Mouse (Mus musculus) ES-E14 (cell line): Measurements from ENCODE around the gene Hmgcs2.

Source experiments
- HCFC1 ChIP-seq: IDR thresholded peaks from 2 replicates; pipeline ENCODE4 v1.6.1; 2012; ENCODE audit warnings: low read length, inconsistent platforms, borderline replicate concordance; ENCODE audit not compliant: insufficient read depth
- MAFK ChIP-seq: IDR thresholded peaks from 2 replicates; pipeline ENCODE4 v1.6.1; 2014; ENCODE audit warnings: mild to moderate bottlenecking, low read depth, low read length, inconsistent platforms; ENCODE audit not compliant: insufficient read depth
- ZC3H11A ChIP-seq: IDR thresholded peaks from 2 replicates; pipeline ENCODE4 v1.6.1; 2012; ENCODE audit warnings: low read depth, mild to moderate bottlenecking, inconsistent platforms, low read length, borderline replicate concordance
- ZNF384 ChIP-seq: IDR thresholded peaks from 2 replicates; pipeline ENCODE4 v1.6.1; 2012; ENCODE audit warnings: low read depth, low read length, inconsistent platforms

DNA sequence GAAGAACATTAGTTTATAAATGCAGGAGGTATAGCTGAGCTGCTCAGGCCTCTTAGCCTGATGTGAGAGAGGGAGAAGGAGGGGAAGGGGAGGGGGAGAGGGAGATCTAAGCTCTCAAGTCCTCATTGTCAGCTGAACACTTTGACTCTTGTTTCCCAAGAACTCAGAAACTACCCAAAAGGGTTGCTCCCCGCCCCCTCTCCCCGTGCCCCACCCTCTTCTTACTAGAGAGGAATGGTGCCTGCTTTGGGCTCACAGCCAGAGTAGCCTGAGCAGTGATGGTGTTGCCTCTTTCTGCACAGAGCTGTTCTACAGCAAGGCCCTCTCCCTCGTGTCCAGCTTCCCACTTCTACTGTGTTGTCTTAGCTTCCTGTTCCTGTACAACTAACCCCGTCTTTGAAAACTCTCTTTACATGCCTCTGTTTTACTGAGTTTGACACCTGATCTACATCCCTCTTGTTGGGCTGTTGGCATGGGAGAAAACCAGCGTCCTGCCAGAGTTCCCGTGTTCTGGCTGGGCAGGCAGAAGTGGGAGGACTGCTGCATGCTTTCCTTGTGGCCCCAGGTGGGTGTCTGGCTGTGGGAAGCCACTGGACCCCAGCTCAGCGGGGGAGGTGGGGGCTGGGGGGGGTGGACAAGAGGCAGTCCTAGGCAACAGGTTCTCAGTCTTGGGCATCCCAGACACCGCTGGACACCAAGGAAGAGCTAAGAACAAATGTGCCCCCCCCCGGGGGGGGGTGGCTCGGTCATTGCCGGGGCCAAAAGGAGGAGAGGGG, 6.4 kb upstream of the Hmgcs2 start:
- no peak for TF ChIP-seq HCFC1
- no peak for TF ChIP-seq ZC3H11A
- TF ChIP-seq ZNF384 = no peak
- no peak for TF ChIP-seq MAFK
